ENCODE assay signal across 19 mouse cellular contexts in genomic region chr12:16790456-16790855, GRCm38 (mm10). TPM values are rescaled to one million over a fixed set of nuclear protein-coding genes. Genes with fewer than 3 reads are reported as not detected.
A peak's percentile ranks its signal among the peaks of the same experiment; 100 is the strongest.
DNase-seq lines count a peak whose midpoint lies in the region; ATAC-seq and TF ChIP-seq lines count a peak whose summit lies in the region.
"Had no signal": no experiment of that assay in that cellular context is flagged by ENCODE, and none has a peak within 500 bp of the region (broad histone marks: within the 10 kb centered on the region; RNA-seq: fewer than 3 reads in every experiment).

No protein-coding gene starts in this region.

- no peaks in the 10 kb centered on the region for H3K36me3 ChIP-seq in forebrain, embryonic 11.5 days (ENCODE audit: control insufficient read depth, insufficient read depth, low read length)
- no peaks in the 10 kb centered on the region for H3K36me3 ChIP-seq in forebrain, postnatal 0 days (ENCODE audit: insufficient read depth)
- no peaks in the 10 kb centered on the region for H3K36me3 ChIP-seq in midbrain, embryonic 11.5 days (ENCODE audit: control insufficient read depth, insufficient read depth, low read length)
- no peaks in the 10 kb centered on the region for H3K36me3 ChIP-seq in midbrain, postnatal 0 days (ENCODE audit: insufficient read depth, low read length)
- no peaks in the 10 kb centered on the region for H3K36me3 ChIP-seq in limb, embryonic 11.5 days (ENCODE audit: control insufficient read depth, insufficient read depth, low read length)
- H3K36me3 ChIP-seq: embryonic facial prominence, embryonic 15.5 days; G1E; limb, embryonic 15.5 days; neural tube, embryonic 12.5 days had no signal

- no peak for TF ChIP-seq CTCF in forebrain, postnatal 0 days (IDR thresholded peaks at IDR 0.05; ENCODE audit: low read depth)
- no peak for TF ChIP-seq CTCF in midbrain, postnatal 0 days (IDR thresholded peaks at IDR 0.05)

- no peak for DNase-seq in forebrain, embryonic 11.5 days (ENCODE audit: low spot score)
- no peak for DNase-seq in forebrain, postnatal 0 days
- peak; percentile 90 for DNase-seq in midbrain, embryonic 11.5 days (ENCODE audit: low spot score, missing footprints)
- no peak for DNase-seq in midbrain, postnatal 0 days (ENCODE audit: low spot score)
- DNase-seq in embryo, embryonic 9.5 days (ENCODE audit: extremely low spot score): peak; percentile 51
- DNase-seq in limb, embryonic 11.5 days (ENCODE audit: low spot score): no peak
- no peak for DNase-seq in cerebellum, adult 8-10 months
- no peak for DNase-seq in gastrocnemius, postnatal 25 days
- DNase-seq: cerebellum, postnatal 25 days; heart, postnatal 14 days; lung, adult 2 months; lung, postnatal 4 days; thymus, postnatal 36 days had no signal

- no peak overlapping the region for H3K4me3 ChIP-seq in forebrain, embryonic 11.5 days (ENCODE audit: low read depth, low read length)
- no peak overlapping the region for H3K4me3 ChIP-seq in forebrain, postnatal 0 days (ENCODE audit: low read depth, low read length)
- H3K4me3 ChIP-seq in midbrain, embryonic 11.5 days (ENCODE audit: low read depth, low read length): no peak overlapping the region
- no peak overlapping the region for H3K4me3 ChIP-seq in midbrain, postnatal 0 days (ENCODE audit: low read depth, low read length)
- H3K4me3 ChIP-seq in limb, embryonic 11.5 days (ENCODE audit: low read depth, low read length): no peak overlapping the region
- H3K4me3 ChIP-seq: embryonic facial prominence, embryonic 15.5 days; layer of hippocampus, adult 2 months; limb, embryonic 15.5 days; neural tube, embryonic 12.5 days had no signal

- H3K9me3 ChIP-seq in forebrain, embryonic 11.5 days (ENCODE audit: control insufficient read depth, low read length): no peaks in the 10 kb centered on the region
- H3K9me3 ChIP-seq in forebrain, postnatal 0 days (ENCODE audit: low read length): no peaks in the 10 kb centered on the region
- no peaks in the 10 kb centered on the region for H3K9me3 ChIP-seq in midbrain, embryonic 11.5 days (ENCODE audit: control insufficient read depth, low read length)
- H3K9me3 ChIP-seq in midbrain, postnatal 0 days (ENCODE audit: low read length): no peaks in the 10 kb centered on the region
- no peaks in the 10 kb centered on the region for H3K9me3 ChIP-seq in limb, embryonic 11.5 days (ENCODE audit: control insufficient read depth, low read length)
- H3K9me3 ChIP-seq: embryonic facial prominence, embryonic 15.5 days; G1E; limb, embryonic 15.5 days; neural tube, embryonic 12.5 days had no signal

- peaks cover 6% of the 10 kb centered on the region; the same call in 1 of the 2 replicates for H3K4me1 ChIP-seq in forebrain, embryonic 11.5 days (replicated peaks; ENCODE audit: control insufficient read depth, insufficient read depth, low read length)
- no peaks in the 10 kb centered on the region for H3K4me1 ChIP-seq in forebrain, postnatal 0 days (ENCODE audit: insufficient read depth)
- H3K4me1 ChIP-seq in midbrain, embryonic 11.5 days (ENCODE audit: control insufficient read depth, insufficient read depth, low read length): peaks cover 26% of the 10 kb centered on the region
- no peaks in the 10 kb centered on the region for H3K4me1 ChIP-seq in midbrain, postnatal 0 days (ENCODE audit: insufficient read depth, low read length)
- H3K4me1 ChIP-seq in limb, embryonic 11.5 days (ENCODE audit: control insufficient read depth, insufficient read depth, low read length): peaks cover 3% of the 10 kb centered on the region; the same call in 1 of the 2 replicates
- H3K4me1 ChIP-seq: embryonic facial prominence, embryonic 15.5 days; limb, embryonic 15.5 days had no signal

- no peak overlapping the region for H3K9ac ChIP-seq in forebrain, embryonic 11.5 days (ENCODE audit: low read length)
- H3K9ac ChIP-seq in forebrain, postnatal 0 days: no peak overlapping the region
- H3K9ac ChIP-seq in midbrain, embryonic 11.5 days (ENCODE audit: low read length): peak overlapping the region; percentile 41
- H3K9ac ChIP-seq in midbrain, postnatal 0 days (replicated peaks; ENCODE audit: low read length, poor library complexity, severe bottlenecking): no peak overlapping the region
- H3K9ac ChIP-seq in limb, embryonic 11.5 days (ENCODE audit: low read length): no peak overlapping the region
- H3K9ac ChIP-seq: embryonic facial prominence, embryonic 15.5 days; limb, embryonic 15.5 days; neural tube, embryonic 12.5 days had no signal

- H3K27me3 ChIP-seq in forebrain, embryonic 11.5 days (ENCODE audit: control insufficient read depth, insufficient read depth, low read length): no peaks in the 10 kb centered on the region
- no peaks in the 10 kb centered on the region for H3K27me3 ChIP-seq in forebrain, postnatal 0 days (ENCODE audit: insufficient read depth, low read length)
- H3K27me3 ChIP-seq in midbrain, embryonic 11.5 days (ENCODE audit: control insufficient read depth, insufficient read depth, low read length): no peaks in the 10 kb centered on the region
- H3K27me3 ChIP-seq in midbrain, postnatal 0 days (ENCODE audit: insufficient read depth, low read length): no peaks in the 10 kb centered on the region
- no peaks in the 10 kb centered on the region for H3K27me3 ChIP-seq in limb, embryonic 11.5 days (ENCODE audit: control insufficient read depth, insufficient read depth, low read length)
- H3K27me3 ChIP-seq: embryonic facial prominence, embryonic 15.5 days; limb, embryonic 15.5 days; neural tube, embryonic 12.5 days had no signal

- 0 out of 2 replicates have a peak overlapping the region, but pooled peaks have one; percentile 43 for H3K27ac ChIP-seq in forebrain, embryonic 11.5 days (ENCODE audit: low read depth, low read length)
- H3K27ac ChIP-seq in forebrain, postnatal 0 days (ENCODE audit: low read depth, low read length): no peak overlapping the region
- H3K27ac ChIP-seq in midbrain, embryonic 11.5 days (ENCODE audit: low read depth, low read length): peak overlapping the region; percentile 86
- H3K27ac ChIP-seq in midbrain, postnatal 0 days (ENCODE audit: low read depth, low read length): no peak overlapping the region
- H3K27ac ChIP-seq in limb, embryonic 11.5 days (replicated peaks; ENCODE audit: low read depth, low read length): peak overlapping the region; percentile 56; the same call in 1 of the 2 replicates
- H3K27ac ChIP-seq: embryonic facial prominence, embryonic 15.5 days; kidney, postnatal 0 days; layer of hippocampus, adult 2 months; limb, embryonic 15.5 days; neural tube, embryonic 12.5 days had no signal

- no peak for ATAC-seq in forebrain, embryonic 11.5 days (replicated peaks; ENCODE audit: low FRiP score)
- ATAC-seq in forebrain, postnatal 0 days: no peak
- ATAC-seq in midbrain, embryonic 11.5 days (ENCODE audit: low FRiP score): peak; percentile 70
- no peak for ATAC-seq in midbrain, postnatal 0 days (ENCODE audit: low FRiP score)
- ATAC-seq in limb, embryonic 11.5 days (ENCODE audit: insufficient number of reproducible peaks, low FRiP score, low TSS enrichment, low read depth): no peak

- H3K4me2 ChIP-seq in forebrain, embryonic 11.5 days (ENCODE audit: low read depth, low read length, severe bottlenecking): no peak overlapping the region
- no peak overlapping the region for H3K4me2 ChIP-seq in forebrain, postnatal 0 days (ENCODE audit: low read depth)
- peak overlapping the region; percentile 13; the same call in 1 of the 2 replicates for H3K4me2 ChIP-seq in midbrain, embryonic 11.5 days
- no peak overlapping the region for H3K4me2 ChIP-seq in midbrain, postnatal 0 days (ENCODE audit: low read depth, low read length, poor library complexity, severe bottlenecking)
- H3K4me2 ChIP-seq in limb, embryonic 11.5 days (ENCODE audit: low read depth, severe bottlenecking): no peak overlapping the region
- H3K4me2 ChIP-seq: embryonic facial prominence, embryonic 15.5 days; limb, embryonic 15.5 days; neural tube, embryonic 12.5 days had no signal

- 45% methylated on average over 4 of the region's 4 CpGs for WGBS in forebrain, embryonic 11.5 days
- WGBS in forebrain, postnatal 0 days: 61% methylated on average over 4 of the region's 4 CpGs
- 25% methylated on average over 4 of the region's 4 CpGs for WGBS in midbrain, embryonic 11.5 days
- 60% methylated on average over 4 of the region's 4 CpGs for WGBS in midbrain, postnatal 0 days
- WGBS in limb, embryonic 11.5 days: 70% methylated on average over 4 of the region's 4 CpGs

RNA-seq across cellular contexts. Expression of gene Greb1, which starts 10.2 kb away (rescaled TPM):
- polyA plus RNA-seq in forebrain, embryonic 11.5 days (2014; fragmentation: Nextera tagmentation; extraction: Ambion mirVana): 7.1 and 7.7 TPM in 2 replicates
- 0.48 and 1.6 TPM in 2 replicates for total RNA-seq in forebrain, postnatal 0 days (2014; rRNA removed)
- polyA plus RNA-seq in forebrain, postnatal 0 days (2015; fragmentation: Nextera tagmentation; extraction: Ambion mirVana): 0.15 and 0.25 TPM in 2 replicates
- polyA plus RNA-seq in midbrain, embryonic 11.5 days (2014; fragmentation: Nextera tagmentation; extraction: Ambion mirVana): 11.3 and 15.4 TPM in 2 replicates
- 1.3 and 3.7 TPM in 2 replicates for total RNA-seq in midbrain, postnatal 0 days (2014; rRNA removed)
- polyA plus RNA-seq in midbrain, postnatal 0 days (2015; fragmentation: Nextera tagmentation; extraction: Ambion mirVana): 0.39 and 0.43 TPM in 2 replicates
- polyA plus RNA-seq in limb, embryonic 11.5 days (2014; fragmentation: Nextera tagmentation; extraction: Ambion mirVana): 11.4 and 17.9 TPM in 2 replicates
- under 1 TPM; 0.56 to 0.67 TPM for total RNA-seq in gastrocnemius, postnatal 25 days (2021)
- polyA plus RNA-seq: G1E had no signal

RNA-seq across cellular contexts. Expression of gene E2f6, which starts 20.3 kb away (rescaled TPM):
- polyA plus RNA-seq in forebrain, embryonic 11.5 days (2014; fragmentation: Nextera tagmentation; extraction: Ambion mirVana): 77.4 and 89.1 TPM in 2 replicates
- 18.9 and 26.4 TPM in 2 replicates for total RNA-seq in forebrain, postnatal 0 days (2014; rRNA removed)
- polyA plus RNA-seq in forebrain, postnatal 0 days (2015; fragmentation: Nextera tagmentation; extraction: Ambion mirVana): 12.2 and 15.4 TPM in 2 replicates
- polyA plus RNA-seq in midbrain, embryonic 11.5 days (2014; fragmentation: Nextera tagmentation; extraction: Ambion mirVana): 83.8 and 85.1 TPM in 2 replicates
- 15.8 and 23.1 TPM in 2 replicates for total RNA-seq in midbrain, postnatal 0 days (2014; rRNA removed)
- 17.1 and 19.3 TPM in 2 replicates for polyA plus RNA-seq in midbrain, postnatal 0 days (2015; fragmentation: Nextera tagmentation; extraction: Ambion mirVana)
- polyA plus RNA-seq in limb, embryonic 11.5 days (2014; fragmentation: Nextera tagmentation; extraction: Ambion mirVana): 67.0 and 71.1 TPM in 2 replicates
- 100 to 1,000 TPM in 1 of 2 experiments, 10 to 100 TPM in 1; 96.4 to 114 TPM for total RNA-seq in gastrocnemius, postnatal 25 days (2021)

Comparison
In these comparisons a context has a peak if more than half of its experiments do, and no peak if none do; other contexts are left out.
1. DNase-seq: peak in midbrain, embryonic 11.5 days (single experiment) and embryo, embryonic 9.5 days (single experiment); none in forebrain, embryonic 11.5 days (single experiment), forebrain, postnatal 0 days (single experiment), midbrain, postnatal 0 days (single experiment), limb, embryonic 11.5 days (single experiment), cerebellum, adult 8-10 months (single experiment) and gastrocnemius, postnatal 25 days (single experiment).
2. H3K27ac ChIP-seq: peak in forebrain, embryonic 11.5 days (single experiment), midbrain, embryonic 11.5 days (single experiment) and limb, embryonic 11.5 days (single experiment); none in forebrain, postnatal 0 days (single experiment) and midbrain, postnatal 0 days (single experiment).